Mouse (Mus musculus) liver, adult 2 months (tissue): ENCODE results near the gene Ankrd52. TPM values are rescaled to one million over a fixed set of nuclear protein-coding genes. Genes with fewer than 3 reads are reported as not detected.

Source experiments
- DNase-seq: peaks from one replicate; pipeline ENCODE4 v3.0.0-alpha.2; 2011; ENCODE audit warnings: low read depth, low spot score; ENCODE audit errors: extremely low read depth
- H3K27ac ChIP-seq: fragments of 200-500 bp; replicated peaks from 2 replicates; pipeline ENCODE4 v1.5.1; 2012; ENCODE audit warnings: low read depth, mild to moderate bottlenecking, control low read depth, inconsistent platforms, low read length; ENCODE audit not compliant: insufficient read depth
- H3K27me3 ChIP-seq: fragments of 200-500 bp; 2 replicates; pipeline ENCODE4 v1.6.1; 2012; ENCODE audit warnings: mild to moderate bottlenecking, moderate library complexity, low read length, inconsistent platforms; ENCODE audit not compliant: control insufficient read depth, insufficient read depth
- H3K36me3 ChIP-seq: fragments of 200-500 bp; 2 replicates; pipeline ENCODE4 v1.6.1; 2012; ENCODE audit warnings: low read length, inconsistent platforms; ENCODE audit not compliant: control insufficient read depth, insufficient read depth
- H3K4me1 ChIP-seq: fragments of 200-500 bp; 2 replicates; pipeline ENCODE4 v1.6.1; 2011; ENCODE audit warnings: low read length; ENCODE audit not compliant: control insufficient read depth, insufficient read depth
- H3K4me3 ChIP-seq: fragments of 200-500 bp; 2 replicates; pipeline ENCODE4 v1.5.1; 2011; ENCODE audit warnings: low read depth, mild to moderate bottlenecking, control low read depth, low read length, moderate library complexity; ENCODE audit not compliant: insufficient read depth
- H3K79me2 ChIP-seq: fragments of 200-500 bp; 2 replicates; pipeline ENCODE4 v1.6.1; 2012; ENCODE audit warnings: inconsistent platforms, mild to moderate bottlenecking, low read length, moderate library complexity; ENCODE audit not compliant: control insufficient read depth, insufficient read depth
- H3K9ac ChIP-seq: fragments of 200-500 bp; 2 replicates; pipeline ENCODE4 v1.6.1; 2012; ENCODE audit warnings: low read depth, mild to moderate bottlenecking, control low read depth, inconsistent platforms, low read length
- CTCF ChIP-seq: fragments of 200-500 bp; IDR thresholded peaks from 2 replicates; pipeline ENCODE4 v1.5.1; 2011; ENCODE audit warnings: low read depth, low read length, control low read depth
- POLR2A ChIP-seq: fragments of 200-500 bp; IDR thresholded peaks from 2 replicates; pipeline ENCODE4 v1.6.1; 2011; ENCODE audit warnings: low read length, control low read depth; ENCODE audit not compliant: insufficient read depth; ENCODE audit errors: extremely low read depth
- WGBS: fragments of 180-500 bp; shearing (Covaris S2); methylation state at CpG from one replicate; pipeline ENCODE4 v1.1.7; 2018; 5-methylcytosine and 5-hydroxymethylcytosine counted together
- polyA plus RNA-seq: library from polyadenylated mRNA; depleted of rRNA; stranded (reverse); fragments of >200 nt; gene quantifications from 2 replicates; pipeline ENCODE4 v1.2.3, GENCODE M21; 2012
- total RNA-seq: library from RNA; depleted of rRNA; stranded (reverse); fragments of >200 nt; gene quantifications from 2 replicates; pipeline ENCODE4 v1.2.3, GENCODE M21; 2014

The Ankrd52 gene
- total and polyA plus RNA-seq, 2 experiments, result 5.6 to 14.8 TPM

- 2% methylated on average over 39 of the region's 47 CpGs for WGBS
- TF ChIP-seq POLR2A, result no peak
- TF ChIP-seq CTCF, result no peak
- H3K79me2 ChIP-seq, result peaks cover 14% of the 10 kb centered on the region; the same call in 1 of the 2 replicates
- H3K9ac ChIP-seq, result peak overlapping the region; percentile 99
- H3K4me1 ChIP-seq, result peaks cover 9% of the 10 kb centered on the region; the same call in 1 of the 2 replicates
- peaks cover 5% of the 10 kb centered on the region for H3K36me3 ChIP-seq
- no peak for DNase-seq
- peak overlapping the region; percentile 30; the same call in 1 of the 2 replicates for H3K27ac ChIP-seq
- H3K27me3 ChIP-seq, result no peaks in the 10 kb centered on the region
- peak overlapping the region; percentile 98 for H3K4me3 ChIP-seq
Measured at GRCm38 (mm10) chr10:128377222-128377939, 466 bp downstream of the Ankrd52 start.

GRCm38 (mm10) chr10:128377940-128378448 lies 1.1 kb downstream of the Ankrd52 start:
- H3K4me3 ChIP-seq, result peak overlapping the region; percentile 98
- peak overlapping the region; percentile 99; the same call in 1 of the 2 replicates for H3K9ac ChIP-seq
- peaks cover 9% of the 10 kb centered on the region; the same call in 1 of the 2 replicates for H3K4me1 ChIP-seq
- DNase-seq, result no peak
- 78% methylated on average over 14 of the region's 14 CpGs for WGBS
- TF ChIP-seq CTCF (no peak), POLR2A (no peak)
- H3K36me3 ChIP-seq, result peaks cover 6% of the 10 kb centered on the region
- no peak overlapping the region for H3K27ac ChIP-seq
- H3K27me3 ChIP-seq, result no peaks in the 10 kb centered on the region
- H3K79me2 ChIP-seq, result peaks cover 14% of the 10 kb centered on the region; the same call in 1 of the 2 replicates

GRCm38 (mm10) chr10:128378462-128378861 lies 1.5 kb downstream of the Ankrd52 start:
- no peak overlapping the region for H3K4me3 ChIP-seq
- no peak overlapping the region for H3K27ac ChIP-seq
- H3K9ac ChIP-seq, result no peak overlapping the region
- H3K79me2 ChIP-seq, result peaks cover 14% of the 10 kb centered on the region; the same call in 1 of the 2 replicates
- peaks cover 10% of the 10 kb centered on the region for H3K36me3 ChIP-seq
- no peaks in the 10 kb centered on the region for H3K27me3 ChIP-seq
- peaks cover 9% of the 10 kb centered on the region; the same call in 1 of the 2 replicates for H3K4me1 ChIP-seq
- DNase-seq, result no peak
- no peak for TF ChIP-seq POLR2A
- TF ChIP-seq CTCF, result no peak
- 75% methylated on average over 3 of the region's 3 CpGs for WGBS

- peaks cover 14% of the 10 kb centered on the region; the same call in 1 of the 2 replicates for H3K79me2 ChIP-seq
- H3K4me3 ChIP-seq, result no peak overlapping the region
- H3K27me3 ChIP-seq, result no peaks in the 10 kb centered on the region
- TF ChIP-seq CTCF, result no peak
- no peak for TF ChIP-seq POLR2A
- peaks cover 9% of the 10 kb centered on the region; the same call in 1 of the 2 replicates for H3K4me1 ChIP-seq
- 91% methylated on average over 7 of the region's 7 CpGs for WGBS
- H3K9ac ChIP-seq, result no peak overlapping the region
- H3K36me3 ChIP-seq, result peaks cover 17% of the 10 kb centered on the region
- no peak for DNase-seq
- no peak overlapping the region for H3K27ac ChIP-seq
Measured at GRCm38 (mm10) chr10:128379260-128379659, 2.3 kb downstream of the Ankrd52 start.

- no peak overlapping the region for H3K27ac ChIP-seq
- no peaks in the 10 kb centered on the region for H3K27me3 ChIP-seq
- 77% methylated on average over 5 of the region's 5 CpGs for WGBS
- TF ChIP-seq POLR2A (no peak), CTCF (no peak)
- DNase-seq, result peak; percentile 43
- H3K36me3 ChIP-seq, result peaks cover 22% of the 10 kb centered on the region
- no peak overlapping the region for H3K9ac ChIP-seq
- H3K4me1 ChIP-seq, result peaks cover 9% of the 10 kb centered on the region; the same call in 1 of the 2 replicates
- H3K79me2 ChIP-seq, result peaks cover 14% of the 10 kb centered on the region; the same call in 1 of the 2 replicates
- no peak overlapping the region for H3K4me3 ChIP-seq
Measured at GRCm38 (mm10) chr10:128380565-128380964, 3.6 kb downstream of the Ankrd52 start.

GRCm38 (mm10) chr10:128382482-128382881 lies 5.6 kb downstream of the Ankrd52 start:
- Histone ChIP-seq H3K4me1 (peaks cover 9% of the 10 kb centered on the region; the same call in 1 of the 2 replicates), H3K79me2 (peaks cover 9% of the 10 kb centered on the region; the same call in 1 of the 2 replicates), H3K4me3 (no peak overlapping the region), H3K9ac (no peak overlapping the region), H3K27ac (no peak overlapping the region), H3K36me3 (peaks cover 24% of the 10 kb centered on the region), H3K27me3 (no peaks in the 10 kb centered on the region)
- no peak for DNase-seq
- TF ChIP-seq CTCF, result no peak
- WGBS, result 49% methylated on average over 8 of the region's 8 CpGs
